Mouse (Mus musculus): ENCODE results near the gene Iqch. TPM values are rescaled to one million over a fixed set of nuclear protein-coding genes. Genes with fewer than 3 reads are reported as not detected.

Iqch gene
- total and polyA plus RNA-seq, 3 experiments, result 0.06 TPM; not detected in 2

GRCm38 (mm10) chr9:63614018-63614985, 12.0 kb upstream of the Iqch start:
- H3K9ac ChIP-seq (ENCODE audit: low read depth, low read length), result no peak overlapping the region
- no peak overlapping the region for H3K4me3 ChIP-seq
- no peaks in the 10 kb centered on the region for H3K36me3 ChIP-seq (ENCODE audit: control insufficient read depth, insufficient read depth, low read length)
- intact Hi-C loops (cut with DNase I), result loop anchor here (5.0 kb wide), 1 partner anchor 477 kb away; no protein-coding TSS in a partner anchor
- peaks cover 8% of the 10 kb centered on the region for H3K4me1 ChIP-seq (ENCODE audit: control insufficient read depth, insufficient read depth, low read length)
- H3K27ac ChIP-seq, result no peak overlapping the region
- H3K79me2 ChIP-seq (replicated peaks; ENCODE audit: control insufficient read depth, insufficient read depth, low read length), result peaks cover 5% of the 10 kb centered on the region
- DNase-seq, result no peak
- WGBS, result 82% methylated on average over 11 of the region's 11 CpGs
- TF ChIP-seq CTCF (IDR thresholded peaks at IDR 0.05), result no peak
- no peak for TF ChIP-seq POLR2A (IDR thresholded peaks at IDR 0.05; ENCODE audit: insufficient read depth, low read depth, low read length)
- TF ChIP-seq EP300 (IDR thresholded peaks at IDR 0.05; ENCODE audit: insufficient read depth, low read depth, low read length), result no peak
- no peaks in the 10 kb centered on the region for H3K27me3 ChIP-seq (ENCODE audit: control insufficient read depth, insufficient read depth, low read length)

- intact Hi-C loops (cut with DNase I), result loop anchor here (5.0 kb wide), 1 partner anchor 476 kb away; no protein-coding TSS in a partner anchor
- H3K27ac ChIP-seq, result no peak overlapping the region
Observed at GRCm38 (mm10) chr9:63613569-63613968, 11.3 kb upstream of the Iqch start.

GRCm38 (mm10) chr9:63612565-63613515, 10.5 kb upstream of the Iqch start:
- Histone ChIP-seq H3K9ac (ENCODE audit: low read depth, low read length) (no peak overlapping the region), H3K4me3 (no peak overlapping the region), H3K4me1 (ENCODE audit: control insufficient read depth, insufficient read depth, low read length) (peaks cover 8% of the 10 kb centered on the region)

More at GRCm38 (mm10) chr9:63613569-63613968, 11.3 kb upstream of the Iqch start:
- H3K36me3 ChIP-seq (ENCODE audit: control insufficient read depth, insufficient read depth, low read length), result no peaks in the 10 kb centered on the region
- H3K27me3 ChIP-seq (ENCODE audit: control insufficient read depth, insufficient read depth, low read length), result no peaks in the 10 kb centered on the region
- no peak overlapping the region for H3K9ac ChIP-seq (ENCODE audit: low read depth, low read length)
- peaks cover 8% of the 10 kb centered on the region for H3K4me1 ChIP-seq (ENCODE audit: control insufficient read depth, insufficient read depth, low read length)
- H3K4me3 ChIP-seq, result no peak overlapping the region
- WGBS, result 28% methylated on average over 1 of the region's 1 CpGs
- DNase-seq, result no peak
- H3K79me2 ChIP-seq (replicated peaks; ENCODE audit: control insufficient read depth, insufficient read depth, low read length), result peaks cover 5% of the 10 kb centered on the region
- no peak for TF ChIP-seq POLR2A (IDR thresholded peaks at IDR 0.05; ENCODE audit: insufficient read depth, low read depth, low read length)

GRCm38 (mm10) chr9:63611967-63612366, 9.7 kb upstream of the Iqch start:
- Histone ChIP-seq H3K36me3 (ENCODE audit: control insufficient read depth, insufficient read depth, low read length) (no peaks in the 10 kb centered on the region), H3K4me1 (ENCODE audit: control insufficient read depth, insufficient read depth, low read length) (peaks cover 8% of the 10 kb centered on the region), H3K79me2 (replicated peaks; ENCODE audit: control insufficient read depth, insufficient read depth, low read length) (peaks cover 5% of the 10 kb centered on the region), H3K4me3 (no peak overlapping the region), H3K9ac (ENCODE audit: low read depth, low read length) (no peak overlapping the region), H3K27ac (no peak overlapping the region), H3K27me3 (ENCODE audit: control insufficient read depth, insufficient read depth, low read length) (no peaks in the 10 kb centered on the region)
- TF ChIP-seq CTCF (IDR thresholded peaks at IDR 0.05) (no peak), EP300 (IDR thresholded peaks at IDR 0.05; ENCODE audit: insufficient read depth, low read depth, low read length) (no peak), POLR2A (IDR thresholded peaks at IDR 0.05; ENCODE audit: insufficient read depth, low read depth, low read length) (no peak)
- DNase-seq, result peak in 1 of 2 experiments; percentile 26
- 44% methylated on average over 5 of the region's 5 CpGs for WGBS
- intact Hi-C loops (cut with DNase I), result loop anchor here (5.0 kb wide), 1 partner anchor 475 kb away; no protein-coding TSS in a partner anchor

More at GRCm38 (mm10) chr9:63612565-63613515, 10.5 kb upstream of the Iqch start:
- Histone ChIP-seq H3K27ac (no peak overlapping the region), H3K36me3 (ENCODE audit: control insufficient read depth, insufficient read depth, low read length) (no peaks in the 10 kb centered on the region), H3K27me3 (ENCODE audit: control insufficient read depth, insufficient read depth, low read length) (no peaks in the 10 kb centered on the region), H3K79me2 (replicated peaks; ENCODE audit: control insufficient read depth, insufficient read depth, low read length) (peaks cover 5% of the 10 kb centered on the region)
- 67% methylated on average over 16 of the region's 16 CpGs for whole genome bisulfite sequencing
- TF ChIP-seq CTCF (IDR thresholded peaks at IDR 0.05) (peak; percentile 52), POLR2A (IDR thresholded peaks at IDR 0.05; ENCODE audit: insufficient read depth, low read depth, low read length) (no peak), EP300 (IDR thresholded peaks at IDR 0.05; ENCODE audit: insufficient read depth, low read depth, low read length) (no peak)
- intact Hi-C loops (cut with DNase I), result loop anchor here (5.0 kb wide), 1 partner anchor 476 kb away; no protein-coding TSS in a partner anchor
- DNase-seq, result peak in 1 of 2 experiments; percentile 12

- H3K4me1 ChIP-seq (ENCODE audit: control insufficient read depth, insufficient read depth, low read length), result peaks cover 8% of the 10 kb centered on the region
- WGBS, result 17% methylated on average over 13 of the region's 13 CpGs
- H3K79me2 ChIP-seq (replicated peaks; ENCODE audit: control insufficient read depth, insufficient read depth, low read length), result peaks cover 5% of the 10 kb centered on the region
- TF ChIP-seq POLR2A (IDR thresholded peaks at IDR 0.05; ENCODE audit: insufficient read depth, low read depth, low read length) (no peak), CTCF (IDR thresholded peaks at IDR 0.05) (no peak), EP300 (IDR thresholded peaks at IDR 0.05; ENCODE audit: insufficient read depth, low read depth, low read length) (no peak)
- no peak overlapping the region; the same call in 1 of the 2 replicates for H3K27ac ChIP-seq
- DNase-seq, result peak; percentile 33 to 60
- H3K9ac ChIP-seq (ENCODE audit: low read depth, low read length), result 0 out of 2 replicates have a peak overlapping the region, but pooled peaks have one; percentile 26
- H3K27me3 ChIP-seq (ENCODE audit: control insufficient read depth, insufficient read depth, low read length), result no peaks in the 10 kb centered on the region
- intact Hi-C loops (cut with DNase I), result loop anchor here (5.0 kb wide), 1 partner anchor 474 kb away; no protein-coding TSS in a partner anchor
- H3K4me3 ChIP-seq, result no peak overlapping the region
- no peaks in the 10 kb centered on the region for H3K36me3 ChIP-seq (ENCODE audit: control insufficient read depth, insufficient read depth, low read length)
Observed at GRCm38 (mm10) chr9:63610841-63611366, 8.6 kb upstream of the Iqch start.

Data from heart, adult 2 months (tissue).